Mouse (Mus musculus): ENCODE data around the gene Gbf1. TPM values are rescaled to one million over a fixed set of nuclear protein-coding genes. Genes with fewer than 3 reads are reported as not detected.

The Gbf1 gene
- total and polyA plus RNA-seq, 3 experiments, result 23.7 to 400 (median 54.1) TPM

- TF ChIP-seq MYB (IDR thresholded peaks at IDR 0.05; ENCODE audit: low read depth, low read length), result no peak
- TF ChIP-seq GATA1 (IDR thresholded peaks at IDR 0.05; ENCODE audit: low read depth, low read length), result no peak
- no peak for TF ChIP-seq KAT2A (conservative IDR thresholded peaks at IDR 0.05; ENCODE audit: low read depth, low read length)
- peak; percentile 87 for TF ChIP-seq MYC (IDR thresholded peaks at IDR 0.05; ENCODE audit: low read depth, low read length)
Measured at GRCm38 (mm10) chr19:46308706-46309435, 156.6 kb downstream of the Gbf1 start (continued).

GRCm38 (mm10) chr19:46309651-46310305 is 157.5 kb downstream of the Gbf1 start:
- Histone ChIP-seq H3K36me3 (ENCODE audit: control insufficient read depth in 1 of 2, insufficient read depth in 2 of 2, low read length in 2 of 2) (peaks cover 0 to 8% of the 10 kb centered on the region in 2 experiments; a peak in 2 of 4 replicates), H3K27ac (ENCODE audit: control insufficient read depth, low read depth, low read length) (no peak overlapping the region), H3K9ac (ENCODE audit: control insufficient read depth, low read depth, low read length, poor library complexity, severe bottlenecking) (no peak overlapping the region), H3K79me2 (ENCODE audit: control insufficient read depth, insufficient read depth, low read length, poor library complexity) (peaks cover 3% of the 10 kb centered on the region; the same call in 1 of the 2 replicates), H3K4me1 (ENCODE audit: control insufficient read depth in 1 of 2, insufficient read depth in 2 of 2, low read length in 2 of 2) (peaks cover 8 to 14% of the 10 kb centered on the region in 2 experiments; a peak in 3 of 4 replicates), H3K4me3 (ENCODE audit: control insufficient read depth in 1 of 2, insufficient read depth in 1 of 2, low read depth in 2 of 2, low read length in 2 of 2) (no peak overlapping the region), H3K27me3 (ENCODE audit: control insufficient read depth in 1 of 2, insufficient read depth in 2 of 2, low read length in 2 of 2) (no peaks in the 10 kb centered on the region), H3K9me3 (replicated peaks; ENCODE audit: insufficient read depth, low read length) (no peaks in the 10 kb centered on the region)
- no peak for DNase-seq (ENCODE audit: low read depth, low spot score)
- TF ChIP-seq E2F4 (IDR thresholded peaks at IDR 0.05; ENCODE audit: borderline replicate concordance, low read depth, low read length), result no peak
- TF ChIP-seq RAD21 (IDR thresholded peaks at IDR 0.05; ENCODE audit: low read depth, low read length), result no peak
- no peak for TF ChIP-seq ZMIZ1 (IDR thresholded peaks at IDR 0.05; ENCODE audit: low read depth, low read length)
- no peak for TF ChIP-seq ZNF384 (IDR thresholded peaks at IDR 0.05; ENCODE audit: low read depth, low read length)
- TF ChIP-seq ETS1 (IDR thresholded peaks at IDR 0.05; ENCODE audit: low read depth, low read length), result no peak
- no peak for TF ChIP-seq POLR2AphosphoS5 (IDR thresholded peaks at IDR 0.05; ENCODE audit: borderline replicate concordance, low read depth, low read length)
- TF ChIP-seq KAT2A (conservative IDR thresholded peaks at IDR 0.05; ENCODE audit: low read depth, low read length), result no peak
- no peak for TF ChIP-seq NELFE (IDR thresholded peaks at IDR 0.05; ENCODE audit: low read depth, low read length)

- Histone ChIP-seq H3K9me3 (replicated peaks; ENCODE audit: insufficient read depth, low read length) (no peaks in the 10 kb centered on the region), H3K4me3 (ENCODE audit: control insufficient read depth in 1 of 2, insufficient read depth in 1 of 2, low read depth in 2 of 2, low read length in 2 of 2) (no peak overlapping the region), H3K27me3 (ENCODE audit: control insufficient read depth in 1 of 2, insufficient read depth in 2 of 2, low read length in 2 of 2) (no peaks in the 10 kb centered on the region), H3K27ac (ENCODE audit: control insufficient read depth, low read depth, low read length) (no peak overlapping the region), H3K36me3 (ENCODE audit: control insufficient read depth in 1 of 2, insufficient read depth in 2 of 2, low read length in 2 of 2) (peaks cover 0 to 11% of the 10 kb centered on the region in 2 experiments; a peak in 2 of 4 replicates), H3K9ac (ENCODE audit: control insufficient read depth, low read depth, low read length, poor library complexity, severe bottlenecking) (no peak overlapping the region), H3K4me1 (ENCODE audit: control insufficient read depth in 1 of 2, insufficient read depth in 2 of 2, low read length in 2 of 2) (peaks cover 11 to 19% of the 10 kb centered on the region in 2 experiments), H3K79me2 (ENCODE audit: control insufficient read depth, insufficient read depth, low read length, poor library complexity) (no peaks in the 10 kb centered on the region)
- TF ChIP-seq ZNF384 (IDR thresholded peaks at IDR 0.05; ENCODE audit: low read depth, low read length) (no peak), CHD2 (IDR thresholded peaks at IDR 0.05; ENCODE audit: low read length) (no peak), MYC (IDR thresholded peaks at IDR 0.05; ENCODE audit: low read depth, low read length) (no peak), TBP (IDR thresholded peaks at IDR 0.05; ENCODE audit: low read depth, low read length) (no peak), E2F4 (IDR thresholded peaks at IDR 0.05; ENCODE audit: borderline replicate concordance, low read depth, low read length) (no peak), CTCF (IDR thresholded peaks at IDR 0.05 in 2 of 3, conservative IDR thresholded peaks at IDR 0.05 in 1 of 3; ENCODE audit: control insufficient read depth in 1 of 3, insufficient read depth in 1 of 3, low read depth in 2 of 3, low read length in 3 of 3, poor library complexity in 1 of 3, severe bottlenecking in 1 of 3) (no peak), SIN3A (IDR thresholded peaks at IDR 0.05; ENCODE audit: low read length) (no peak), EP300 (IDR thresholded peaks at IDR 0.05; ENCODE audit: low read depth in 1 of 2, low read length in 2 of 2) (no peak), GABPA (IDR thresholded peaks at IDR 0.05; ENCODE audit: low read depth, low read length) (no peak), POLR2AphosphoS5 (IDR thresholded peaks at IDR 0.05; ENCODE audit: borderline replicate concordance, low read depth, low read length) (no peak), ELF1 (IDR thresholded peaks at IDR 0.05; ENCODE audit: low read depth, low read length) (no peak), CHD1 (IDR thresholded peaks at IDR 0.05; ENCODE audit: low read depth, low read length) (no peak), HCFC1 (IDR thresholded peaks at IDR 0.05; ENCODE audit: low read depth, low read length) (no peak), POLR2A (IDR thresholded peaks at IDR 0.05; ENCODE audit: control insufficient read depth in 1 of 2, insufficient read depth in 1 of 2, low read depth in 1 of 2, low read length in 2 of 2, poor library complexity in 1 of 2) (no peak), POLR2AphosphoS2 (IDR thresholded peaks at IDR 0.05; ENCODE audit: low read length) (no peak), GATA1 (IDR thresholded peaks at IDR 0.05; ENCODE audit: low read depth, low read length) (no peak), NELFE (IDR thresholded peaks at IDR 0.05; ENCODE audit: low read depth, low read length) (no peak)
- DNase-seq (ENCODE audit: low read depth, low spot score), result no peak
Measured at GRCm38 (mm10) chr19:46310312-46310865, 158.1 kb downstream of the Gbf1 start.

All from MEL (cell line).